Mouse (Mus musculus) liver, adult (tissue): Measurements from ENCODE around the gene Creb5.

Source experiments
- GATA4 ChIP-seq: IDR thresholded peaks from 2 replicates; pipeline ENCODE4 v1.6.1; 2014; ENCODE audit warnings: mild to moderate bottlenecking, low read length; ENCODE audit not compliant: insufficient replicate concordance

Gene Creb5

GRCm38 (mm10) chr6:53452240-53452639 is 165.2 kb downstream of the Creb5 start:
- no peak for TF ChIP-seq GATA4

GRCm38 (mm10) chr6:53455442-53455841 is 168.4 kb downstream of the Creb5 start:
- no peak for TF ChIP-seq GATA4

GRCm38 (mm10) chr6:53456111-53456510 is 169.0 kb downstream of the Creb5 start:
- no peak for TF ChIP-seq GATA4

GRCm38 (mm10) chr6:53459995-53460747 is 173.1 kb downstream of the Creb5 start:
- no peak for TF ChIP-seq GATA4

- TF ChIP-seq GATA4, result no peak
Measured at GRCm38 (mm10) chr6:53461056-53461455, 174.0 kb downstream of the Creb5 start.

GRCm38 (mm10) chr6:53461775-53462770 is 175.0 kb downstream of the Creb5 start:
- no peak for TF ChIP-seq GATA4

- no peak for TF ChIP-seq GATA4
Measured at GRCm38 (mm10) chr6:53462802-53463201, 175.7 kb downstream of the Creb5 start.

GRCm38 (mm10) chr6:53463261-53463813 is 176.3 kb downstream of the Creb5 start:
- no peak for TF ChIP-seq GATA4

GRCm38 (mm10) chr6:53469204-53469603 is 182.1 kb downstream of the Creb5 start:
- TF ChIP-seq GATA4, result no peak

- no peak for TF ChIP-seq GATA4
Measured at GRCm38 (mm10) chr6:53469703-53470102, 182.6 kb downstream of the Creb5 start.

GRCm38 (mm10) chr6:53470559-53470958 is 183.5 kb downstream of the Creb5 start:
- TF ChIP-seq GATA4, result no peak

- no peak for TF ChIP-seq GATA4
Measured at GRCm38 (mm10) chr6:53470999-53471591, 184.0 kb downstream of the Creb5 start.

- no peak for TF ChIP-seq GATA4
Measured at GRCm38 (mm10) chr6:53472751-53473150, 185.7 kb downstream of the Creb5 start.

- TF ChIP-seq GATA4, result no peak
Measured at GRCm38 (mm10) chr6:53477501-53477900, 190.4 kb downstream of the Creb5 start.

- TF ChIP-seq GATA4, result no peak
Measured at GRCm38 (mm10) chr6:53490917-53491316, 203.8 kb downstream of the Creb5 start.
